Mouse (Mus musculus) embryonic facial prominence, embryonic 13.5 days (tissue): ENCODE measurements at regions not wholly inside any gene's neighbourhood (a gene's known extent, or its start where the extent isn't known, plus 50 kb on each side); places are given as distances from the start of the nearest gene placed in this dataset.

ENCODE experiments used
- ATAC-seq: fragments of 200-750 bp; cut with Nextera tagmentation; 2 replicates; pipeline ENCODE4 v1.8.0; 2017; ENCODE audit warnings: low read depth; ENCODE audit not compliant: insufficient number of reproducible peaks, insufficient read depth, low FRiP score, low TSS enrichment
- H3K27ac ChIP-seq: fragments of 300-500 bp; sonication (generic); 2 replicates; pipeline ENCODE4 v1.5.1; 2015; ENCODE audit warnings: moderate library complexity, mild to moderate bottlenecking, inconsistent platforms
- H3K27me3 ChIP-seq: fragments of 300-500 bp; sonication (generic); 2 replicates; pipeline ENCODE4 v1.6.1; 2015; ENCODE audit warnings: mild to moderate bottlenecking, inconsistent platforms
- H3K36me3 ChIP-seq: fragments of 300-500 bp; sonication (generic); 2 replicates; pipeline ENCODE4 v1.6.1; 2015; ENCODE audit warnings: mild to moderate bottlenecking, inconsistent platforms
- H3K4me1 ChIP-seq: fragments of 300-500 bp; sonication (generic); 2 replicates; pipeline ENCODE4 v1.6.1; 2015; ENCODE audit warnings: inconsistent platforms
- H3K4me2 ChIP-seq: fragments of 300-500 bp; sonication (generic); 2 replicates; pipeline ENCODE4 v1.6.1; 2015; ENCODE audit warnings: moderate library complexity, mild to moderate bottlenecking, inconsistent platforms
- H3K4me3 ChIP-seq: fragments of 300-500 bp; sonication (generic); 2 replicates; pipeline ENCODE4 v1.5.1; 2015; ENCODE audit warnings: mild to moderate bottlenecking, inconsistent platforms
- H3K9ac ChIP-seq: fragments of 300-500 bp; sonication (generic); 2 replicates; pipeline ENCODE4 v1.6.1; 2015; ENCODE audit warnings: mild to moderate bottlenecking, inconsistent platforms
- H3K9me3 ChIP-seq: fragments of 300-500 bp; sonication (generic); 2 replicates; pipeline ENCODE4 v1.6.1; 2016; ENCODE audit warnings: inconsistent platforms
- WGBS: fragments of 180-500 bp; shearing (Covaris S2); methylation state at CpG from one replicate; pipeline ENCODE4 v1.1.7; 2015; ENCODE audit warnings: mixed read lengths; 5-methylcytosine and 5-hydroxymethylcytosine counted together

DNA sequence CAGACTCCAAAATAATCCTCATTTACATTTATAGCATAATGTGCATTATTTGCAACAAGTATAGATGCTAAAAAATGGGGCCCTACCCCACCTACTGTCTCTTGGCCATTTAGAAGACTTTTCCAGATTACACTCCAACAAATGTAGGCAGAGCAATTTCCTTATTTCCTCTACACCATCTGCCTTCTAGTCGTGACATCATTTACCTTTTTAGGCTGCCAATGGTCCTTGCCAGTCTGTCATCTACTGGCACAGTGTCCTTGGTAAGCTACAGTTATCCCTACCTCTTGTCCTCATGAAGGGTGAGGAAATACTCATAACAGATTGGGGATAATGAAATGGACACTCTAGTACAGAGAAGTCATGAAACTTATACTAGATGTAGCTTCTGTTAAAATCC is 491.8 kb upstream of the Pappa start:
- no peak overlapping the region for H3K4me3 ChIP-seq
- ATAC-seq, result no peak
- 67% methylated on average over 1 of the region's 1 CpGs for WGBS
- no peaks in the 10 kb centered on the region for H3K36me3 ChIP-seq
- no peak overlapping the region for H3K4me2 ChIP-seq
- H3K27me3 ChIP-seq, result no peaks in the 10 kb centered on the region
- no peaks in the 10 kb centered on the region for H3K9me3 ChIP-seq
- H3K27ac ChIP-seq, result no peak overlapping the region
- no peak overlapping the region for H3K9ac ChIP-seq
- H3K4me1 ChIP-seq, result no peaks in the 10 kb centered on the region

DNA sequence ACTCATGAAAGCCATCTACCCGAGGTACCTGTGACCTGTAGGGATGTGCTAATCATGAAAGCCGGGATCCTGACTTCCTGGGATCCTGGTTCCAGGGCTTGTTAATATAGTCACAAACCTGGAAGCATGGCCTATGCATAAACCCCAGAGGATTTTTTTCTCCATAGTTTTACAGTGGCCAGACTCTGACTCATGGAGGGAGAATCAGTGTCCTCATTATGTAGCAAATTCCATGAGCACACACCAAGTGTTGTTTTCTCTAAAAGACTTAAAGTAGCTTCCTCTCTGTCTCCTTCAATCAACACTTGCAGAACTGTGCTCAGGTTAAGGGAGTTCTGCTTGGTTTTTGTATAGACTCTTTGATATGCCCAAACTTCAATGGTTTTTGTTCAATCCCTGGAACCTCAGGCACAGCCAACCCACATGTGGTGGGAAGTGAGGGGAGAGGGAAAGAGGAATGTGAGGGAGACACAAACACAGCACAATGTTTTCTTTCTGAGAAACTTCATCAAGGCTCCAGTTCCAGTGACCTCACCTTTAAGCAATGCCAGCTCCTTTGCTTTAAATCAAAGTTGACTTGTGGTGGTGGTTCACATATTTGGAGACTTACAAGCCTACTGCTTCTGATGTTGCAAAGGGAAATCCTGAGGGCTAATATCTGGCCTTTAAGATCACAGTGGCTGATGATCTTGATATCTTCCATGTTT is 488.6 kb upstream of the Pappa start:
- H3K9ac ChIP-seq, result no peak overlapping the region
- ATAC-seq, result no peak
- 76% methylated on average over 2 of the region's 2 CpGs for WGBS

DNA sequence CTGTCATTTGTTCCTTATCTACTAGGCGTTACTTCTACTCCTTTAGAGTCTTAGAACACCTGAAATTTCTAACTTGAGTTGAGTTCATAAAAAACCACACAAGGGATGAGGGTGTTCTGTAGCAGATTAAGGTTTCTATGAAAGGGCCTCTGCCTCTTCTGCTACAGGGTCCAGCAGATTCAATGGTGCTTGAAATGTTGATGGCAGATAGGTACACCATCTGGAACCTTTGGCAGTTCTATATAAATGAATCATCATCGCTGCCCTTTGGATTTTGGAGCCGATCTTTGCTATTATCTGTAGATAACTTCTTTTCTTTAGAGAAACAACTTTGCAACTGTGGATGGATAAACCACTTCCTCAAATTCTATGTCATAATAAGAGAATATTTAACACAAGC is 483.9 kb upstream of the Pappa start:
- ATAC-seq, result no peak
- H3K27ac ChIP-seq, result no peak overlapping the region
- H3K4me1 ChIP-seq, result no peaks in the 10 kb centered on the region
- H3K36me3 ChIP-seq, result no peaks in the 10 kb centered on the region
- H3K9me3 ChIP-seq, result no peaks in the 10 kb centered on the region
- 88% methylated on average over 3 of the region's 3 CpGs for WGBS
- H3K9ac ChIP-seq, result no peak overlapping the region
- H3K4me3 ChIP-seq, result no peak overlapping the region
- no peak overlapping the region for H3K4me2 ChIP-seq
- no peaks in the 10 kb centered on the region for H3K27me3 ChIP-seq

More for the DNA sequence above, 488.6 kb upstream of the Pappa start:
- Histone ChIP-seq H3K27ac (no peak overlapping the region), H3K4me2 (no peak overlapping the region), H3K27me3 (no peaks in the 10 kb centered on the region), H3K36me3 (no peaks in the 10 kb centered on the region), H3K4me3 (no peak overlapping the region), H3K4me1 (no peaks in the 10 kb centered on the region), H3K9me3 (no peaks in the 10 kb centered on the region)

DNA sequence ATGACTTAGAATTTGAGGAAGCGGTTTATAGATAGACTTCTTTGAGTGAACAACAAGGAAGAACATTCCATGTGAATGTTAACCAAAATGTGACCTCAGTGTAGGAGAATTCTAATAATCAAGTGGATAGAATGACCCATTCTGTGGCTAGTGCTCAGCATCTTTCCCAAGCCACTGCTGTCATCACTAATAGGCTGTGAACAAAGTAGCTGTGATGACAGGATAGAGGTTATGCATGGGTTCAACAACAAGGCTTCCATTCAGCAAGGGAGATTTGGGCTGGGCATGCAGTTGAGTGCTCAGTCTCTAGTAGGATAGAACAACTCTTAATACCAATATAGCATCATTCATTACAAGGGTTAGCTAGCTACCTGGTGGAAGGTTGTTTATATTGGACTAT is 483.0 kb upstream of the Pappa start:
- H3K4me3 ChIP-seq, result no peak overlapping the region
- H3K9ac ChIP-seq, result no peak overlapping the region
- H3K27ac ChIP-seq, result no peak overlapping the region
- H3K4me2 ChIP-seq, result no peak overlapping the region
- WGBS, result 78% methylated on average over 1 of the region's 1 CpGs
- no peaks in the 10 kb centered on the region for H3K4me1 ChIP-seq
- H3K9me3 ChIP-seq, result no peaks in the 10 kb centered on the region
- no peaks in the 10 kb centered on the region for H3K36me3 ChIP-seq
- no peak for ATAC-seq
- H3K27me3 ChIP-seq, result no peaks in the 10 kb centered on the region

DNA sequence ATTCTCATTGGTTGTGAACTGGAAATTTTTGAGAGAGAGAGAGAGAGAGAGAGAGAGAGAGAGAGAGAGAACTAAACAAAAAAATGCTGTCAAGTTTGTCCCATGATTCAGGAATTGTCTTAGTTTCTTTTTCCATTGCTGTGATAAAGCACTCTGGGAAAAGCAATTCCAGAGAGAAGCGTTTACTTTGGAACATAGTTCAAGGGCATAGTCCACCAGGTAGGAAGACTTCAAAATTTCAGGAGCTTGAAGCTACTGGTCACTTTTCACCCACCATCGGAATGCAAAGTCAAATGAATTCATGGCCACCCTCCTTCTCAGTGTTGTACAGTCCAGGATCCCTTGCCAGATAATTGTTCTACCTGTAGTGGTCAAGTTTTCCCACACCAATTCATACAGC is 478.8 kb upstream of the Pappa start:
- H3K9me3 ChIP-seq, result no peaks in the 10 kb centered on the region
- WGBS, result 93% methylated on average over 2 of the region's 2 CpGs
- H3K4me1 ChIP-seq, result 0 out of 2 replicates have a peak, but pooled peaks cover 3% of the 10 kb centered on the region
- no peak overlapping the region for H3K4me3 ChIP-seq
- H3K27ac ChIP-seq, result no peak overlapping the region
- H3K4me2 ChIP-seq, result no peak overlapping the region
- H3K9ac ChIP-seq, result no peak overlapping the region
- H3K36me3 ChIP-seq, result no peaks in the 10 kb centered on the region
- H3K27me3 ChIP-seq, result no peaks in the 10 kb centered on the region
- ATAC-seq, result no peak

DNA sequence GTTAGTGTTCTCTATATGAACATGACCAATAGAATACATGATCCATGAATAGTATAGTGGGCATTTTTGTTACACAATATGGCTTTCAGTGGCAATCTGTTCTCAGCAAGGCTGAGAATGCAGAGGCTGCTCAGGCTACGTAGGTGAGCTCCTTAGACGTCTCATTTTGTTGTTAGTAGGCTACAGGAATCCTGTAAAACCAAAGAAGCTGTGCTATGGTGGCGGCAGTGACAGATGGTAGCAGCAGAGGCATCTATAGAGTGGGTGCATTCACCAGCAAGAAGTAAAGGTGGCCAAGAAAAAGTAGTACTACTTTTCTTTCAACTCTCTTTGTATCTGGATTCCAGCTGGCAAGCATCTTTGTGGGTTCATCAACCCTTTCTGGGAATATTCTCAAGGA is 469.8 kb upstream of the Pappa start:
- Histone ChIP-seq H3K9ac (no peak overlapping the region), H3K27me3 (no peaks in the 10 kb centered on the region), H3K9me3 (no peaks in the 10 kb centered on the region), H3K4me3 (no peak overlapping the region), H3K27ac (no peak overlapping the region), H3K4me2 (no peak overlapping the region), H3K36me3 (no peaks in the 10 kb centered on the region), H3K4me1 (0 out of 2 replicates have a peak, but pooled peaks cover 3% of the 10 kb centered on the region)
- 87% methylated on average over 3 of the region's 3 CpGs for WGBS
- no peak for ATAC-seq

DNA sequence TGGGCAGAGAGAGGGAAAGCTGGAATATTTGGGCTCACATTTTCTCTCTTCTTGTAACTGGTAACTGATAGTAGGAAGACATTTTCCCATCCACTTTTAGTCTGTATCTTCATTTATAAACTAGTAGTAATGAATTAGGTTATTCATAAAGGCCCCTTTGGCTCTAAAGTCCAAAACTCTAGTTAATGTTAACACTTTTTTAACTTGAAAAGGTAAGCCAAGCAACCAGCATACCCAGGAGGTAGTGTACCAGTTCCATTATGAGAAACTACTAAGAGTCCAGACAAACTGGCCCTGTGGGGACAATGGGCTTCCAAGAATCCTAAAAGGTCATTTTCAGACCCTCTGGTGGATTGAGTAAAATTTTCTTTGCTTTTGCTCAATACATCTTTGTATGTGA is 468.4 kb upstream of the Pappa start:
- H3K27ac ChIP-seq, result no peak overlapping the region
- H3K9ac ChIP-seq, result no peak overlapping the region
- ATAC-seq, result no peak
- 0 out of 2 replicates have a peak, but pooled peaks cover 3% of the 10 kb centered on the region for H3K4me1 ChIP-seq
- H3K27me3 ChIP-seq, result no peaks in the 10 kb centered on the region
- no peak overlapping the region for H3K4me2 ChIP-seq
- no peaks in the 10 kb centered on the region for H3K9me3 ChIP-seq
- no peak overlapping the region for H3K4me3 ChIP-seq
- H3K36me3 ChIP-seq, result no peaks in the 10 kb centered on the region

DNA sequence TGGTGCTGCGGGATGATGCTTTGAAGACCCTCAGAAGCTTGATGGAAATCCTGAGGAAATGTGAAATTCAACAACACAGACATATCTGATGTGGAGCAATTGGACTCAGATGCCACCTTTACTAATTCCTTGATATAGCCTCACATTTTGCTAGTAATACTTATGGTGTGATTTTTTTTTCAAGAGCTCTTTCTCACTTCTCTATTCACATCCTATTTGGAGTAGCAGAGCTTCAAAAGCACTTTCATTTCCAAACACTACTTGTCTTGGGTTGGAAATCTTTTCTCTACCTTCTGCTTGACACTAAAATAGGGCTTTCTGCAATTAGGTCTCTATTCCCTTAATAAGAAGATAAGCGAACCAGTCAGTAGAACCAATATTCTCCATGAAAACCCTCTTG is 460.3 kb upstream of the Pappa start:
- 91% methylated on average over 2 of the region's 2 CpGs for WGBS
- H3K4me3 ChIP-seq, result no peak overlapping the region
- no peaks in the 10 kb centered on the region for H3K36me3 ChIP-seq
- H3K4me1 ChIP-seq, result no peaks in the 10 kb centered on the region
- H3K9ac ChIP-seq, result no peak overlapping the region
- H3K9me3 ChIP-seq, result no peaks in the 10 kb centered on the region
- ATAC-seq, result no peak
- no peak overlapping the region for H3K4me2 ChIP-seq
- H3K27ac ChIP-seq, result no peak overlapping the region
- no peaks in the 10 kb centered on the region for H3K27me3 ChIP-seq

DNA sequence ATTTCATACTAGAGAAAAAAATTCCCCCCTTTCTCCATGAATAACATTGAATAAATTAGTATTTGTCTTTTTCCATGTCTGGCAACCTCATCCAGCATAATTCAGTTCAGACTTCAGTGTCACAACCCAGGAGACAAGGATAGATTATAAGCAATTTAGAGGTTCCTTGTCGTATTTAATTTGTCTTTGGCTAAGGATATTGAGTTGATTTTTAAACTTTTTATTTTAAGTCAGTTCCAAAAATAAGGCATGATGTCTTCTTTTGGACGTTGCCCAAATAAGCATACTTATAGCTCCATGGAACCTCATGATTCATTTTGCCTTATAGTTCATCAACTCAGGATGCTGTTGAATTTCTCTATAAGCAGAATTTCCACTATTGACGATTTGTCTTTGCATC is 456.0 kb upstream of the Pappa start:
- H3K36me3 ChIP-seq, result no peaks in the 10 kb centered on the region
- H3K9ac ChIP-seq, result no peak overlapping the region
- no peaks in the 10 kb centered on the region for H3K9me3 ChIP-seq
- no peak overlapping the region for H3K4me2 ChIP-seq
- no peaks in the 10 kb centered on the region for H3K4me1 ChIP-seq
- no peak for ATAC-seq
- H3K27ac ChIP-seq, result no peak overlapping the region
- 59% methylated on average over 3 of the region's 3 CpGs for WGBS
- no peaks in the 10 kb centered on the region for H3K27me3 ChIP-seq
- H3K4me3 ChIP-seq, result no peak overlapping the region

DNA sequence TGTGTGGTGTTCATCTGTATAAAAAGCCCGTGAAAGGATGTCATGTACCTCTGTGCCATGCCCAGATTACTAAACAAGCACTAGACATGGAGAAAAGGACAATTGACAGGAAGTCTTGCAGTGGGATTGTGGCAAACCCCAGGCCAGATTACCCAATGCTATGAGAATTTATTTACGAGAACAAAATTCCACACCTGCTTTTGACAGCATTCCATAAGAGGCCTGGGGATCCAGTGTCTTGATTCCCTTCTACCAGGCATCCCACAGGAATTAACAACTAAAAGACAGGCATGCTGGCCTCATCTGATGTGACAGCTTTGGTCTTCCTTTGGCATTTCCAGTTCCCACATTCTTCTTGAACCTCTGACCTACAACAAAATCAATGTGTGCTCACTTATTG is 454.3 kb upstream of the Pappa start:
- WGBS, result 71% methylated on average over 2 of the region's 2 CpGs
- Histone ChIP-seq H3K4me3 (no peak overlapping the region), H3K36me3 (no peaks in the 10 kb centered on the region), H3K9ac (no peak overlapping the region), H3K27me3 (no peaks in the 10 kb centered on the region), H3K4me2 (no peak overlapping the region), H3K9me3 (no peaks in the 10 kb centered on the region), H3K4me1 (no peaks in the 10 kb centered on the region), H3K27ac (no peak overlapping the region)
- no peak for ATAC-seq

DNA sequence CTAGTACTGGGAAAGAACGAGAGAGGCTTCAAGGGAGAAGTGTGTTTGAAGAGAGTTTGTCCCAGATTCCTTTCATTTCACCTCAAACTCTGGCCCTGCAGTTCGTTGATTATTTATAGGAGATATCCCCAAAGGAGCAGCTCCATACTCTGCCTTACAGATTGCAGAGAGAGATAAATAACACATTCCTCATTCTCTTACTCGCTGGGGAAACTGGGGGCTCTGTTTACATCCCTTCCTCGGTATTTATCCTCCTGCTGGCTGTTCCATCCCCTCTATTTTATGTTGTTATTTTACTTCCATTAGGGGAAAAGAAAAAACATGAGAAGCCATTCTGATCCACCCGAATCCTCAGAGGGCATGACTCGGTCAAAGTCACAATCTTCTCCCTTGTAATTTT is 447.5 kb upstream of the Pappa start:
- no peaks in the 10 kb centered on the region for H3K27me3 ChIP-seq
- WGBS, result 42% methylated on average over 6 of the region's 6 CpGs
- no peaks in the 10 kb centered on the region for H3K9me3 ChIP-seq
- no peak overlapping the region for H3K9ac ChIP-seq
- H3K4me1 ChIP-seq, result 0 out of 2 replicates have a peak, but pooled peaks cover 6% of the 10 kb centered on the region
- H3K4me2 ChIP-seq, result no peak overlapping the region
- no peak overlapping the region for H3K27ac ChIP-seq
- ATAC-seq, result no peak
- H3K36me3 ChIP-seq, result no peaks in the 10 kb centered on the region
- H3K4me3 ChIP-seq, result no peak overlapping the region

DNA sequence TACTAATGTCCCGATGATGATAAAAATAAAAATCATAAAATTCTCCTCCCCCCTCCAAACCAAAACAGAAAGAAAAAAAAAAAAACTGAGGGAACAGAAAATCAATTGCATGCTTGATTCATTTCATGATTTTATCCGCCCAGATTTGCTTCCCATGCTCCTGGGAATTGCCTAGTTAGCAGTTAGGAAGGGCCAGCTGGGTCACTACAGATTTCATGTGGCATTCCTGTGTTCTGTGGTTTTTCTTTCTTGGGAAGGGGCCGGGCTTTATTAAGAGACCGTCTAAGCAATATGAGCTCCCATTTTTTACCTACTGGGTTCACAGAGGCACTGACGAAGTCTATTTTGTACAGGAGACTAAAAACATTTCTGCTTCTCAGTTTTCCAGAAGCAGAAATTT is 447.1 kb upstream of the Pappa start:
- H3K4me3 ChIP-seq, result no peak overlapping the region
- H3K9me3 ChIP-seq, result no peaks in the 10 kb centered on the region
- WGBS, result 34% methylated on average over 5 of the region's 5 CpGs
- H3K36me3 ChIP-seq, result no peaks in the 10 kb centered on the region
- no peak overlapping the region for H3K4me2 ChIP-seq
- 0 out of 2 replicates have a peak, but pooled peaks cover 6% of the 10 kb centered on the region for H3K4me1 ChIP-seq
- no peak overlapping the region for H3K9ac ChIP-seq
- H3K27ac ChIP-seq, result no peak overlapping the region
- no peaks in the 10 kb centered on the region for H3K27me3 ChIP-seq
- ATAC-seq, result no peak
